Mouse (Mus musculus) olfactory bulb, adult 2 months (tissue): ENCODE data around the gene Rgs11.

Experiments
- CTCF ChIP-seq: fragments of 200-500 bp; IDR thresholded peaks from 2 replicates; pipeline ENCODE4 v1.5.1; 2012; ENCODE audit warnings: low read depth, mild to moderate bottlenecking, low read length, moderate library complexity; ENCODE audit not compliant: insufficient read depth
- POLR2A ChIP-seq: fragments of 200-500 bp; IDR thresholded peaks from 2 replicates; pipeline ENCODE4 v1.6.1; 2012; ENCODE audit warnings: mild to moderate bottlenecking, low read depth, low read length, moderate library complexity; ENCODE audit not compliant: insufficient read depth

DNA sequence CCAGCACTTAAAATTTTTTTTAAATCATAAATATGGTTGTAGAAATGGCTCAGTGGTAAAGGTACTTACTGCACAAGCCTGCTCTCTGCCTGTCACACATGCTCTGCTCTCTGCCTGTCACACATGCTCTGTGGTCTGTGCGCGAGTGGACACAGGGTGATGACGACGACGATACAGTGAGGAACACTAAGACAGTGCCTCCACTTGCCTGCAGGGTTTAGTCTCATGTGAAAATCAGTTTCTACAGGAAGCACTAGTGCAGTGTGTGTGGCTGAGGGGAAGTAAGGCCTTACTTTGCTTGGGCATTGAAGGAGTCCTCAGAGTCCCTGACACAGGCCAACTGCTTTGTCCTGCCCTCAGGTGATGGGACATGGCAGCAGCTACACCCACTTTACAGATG is 27.0 kb downstream of the Rgs11 start:
- no peak for TF ChIP-seq CTCF
- no peak for TF ChIP-seq POLR2A
